8 mouse cellular contexts compared by ENCODE assay signal in genomic region chr14:20672990-20673389, GRCm38 (mm10). TPM values are rescaled to one million over a fixed set of nuclear protein-coding genes. Genes with fewer than 3 reads are reported as not detected.
DNase-seq lines count a peak whose midpoint lies in the region; ATAC-seq lines count a peak whose summit lies in the region.

No protein-coding gene starts in this region.

- H3K27me3 ChIP-seq in forebrain, embryonic 15.5 days: no peaks in the 10 kb centered on the region; the same call in 1 of the 2 replicates
- H3K27me3 ChIP-seq in liver, embryonic 11.5 days (replicated peaks; ENCODE audit: control insufficient read depth, insufficient read depth, low read length): 0 out of 2 replicates have a peak, but pooled peaks cover 3% of the 10 kb centered on the region

- H3K4me2 ChIP-seq in forebrain, embryonic 15.5 days (replicated peaks): peak overlapping the region; percentile 83; the same call in 1 of the 2 replicates
- peak overlapping the region; percentile 85 for H3K4me2 ChIP-seq in liver, embryonic 11.5 days

- H3K9me3 ChIP-seq in forebrain, embryonic 15.5 days: no peaks in the 10 kb centered on the region
- H3K9me3 ChIP-seq in liver, embryonic 11.5 days (ENCODE audit: control insufficient read depth, low read length): no peaks in the 10 kb centered on the region; the same call in 1 of the 2 replicates

- H3K9ac ChIP-seq in forebrain, embryonic 15.5 days (replicated peaks): no peak overlapping the region
- no peak overlapping the region for H3K9ac ChIP-seq in liver, embryonic 11.5 days (ENCODE audit: low read depth, low read length)

- peaks cover 20% of the 10 kb centered on the region for H3K4me1 ChIP-seq in forebrain, embryonic 15.5 days
- H3K4me1 ChIP-seq in liver, embryonic 11.5 days (replicated peaks; ENCODE audit: control insufficient read depth, insufficient read depth, low read length): peaks cover 7% of the 10 kb centered on the region

- no peak overlapping the region for H3K4me3 ChIP-seq in forebrain, embryonic 15.5 days
- no peak overlapping the region for H3K4me3 ChIP-seq in liver, embryonic 11.5 days (ENCODE audit: low read depth, low read length)

- WGBS in forebrain, embryonic 15.5 days: 92% methylated on average over 2 of the region's 2 CpGs
- 84% methylated on average over 2 of the region's 2 CpGs for WGBS in liver, embryonic 11.5 days

- no peak for ATAC-seq in forebrain, embryonic 15.5 days (replicated peaks)
- no peak for ATAC-seq in liver, embryonic 11.5 days (replicated peaks; ENCODE audit: low FRiP score)
- no peak for ATAC-seq in monocyte, adult 5-6 weeks (replicated peaks; ENCODE audit: insufficient number of reproducible peaks, low FRiP score, low TSS enrichment, poor library complexity, severe bottlenecking)

- DNase-seq in gastrocnemius, postnatal 10 days: peak; percentile 44
- no peak for DNase-seq in gastrocnemius, postnatal 25 days
- DNase-seq in 3134 (ENCODE audit: extremely low read depth, insufficient read length, low spot score): peak; percentile 37
- peak; percentile 79 for DNase-seq in NIH3T3 (ENCODE audit: low read depth)
- DNase-seq in liver, embryonic 11.5 days (ENCODE audit: low spot score): no peak
- peak; percentile 57 for DNase-seq in thymus, postnatal 0 days (ENCODE audit: low spot score)

- no peak overlapping the region for H3K27ac ChIP-seq in forebrain, embryonic 15.5 days (replicated peaks)
- peak overlapping the region; percentile 3; the same call in 1 of the 2 replicates for H3K27ac ChIP-seq in liver, embryonic 11.5 days (ENCODE audit: low read depth, low read length)

- peaks cover 20% of the 10 kb centered on the region for H3K36me3 ChIP-seq in forebrain, embryonic 15.5 days
- H3K36me3 ChIP-seq in liver, embryonic 11.5 days (ENCODE audit: control insufficient read depth, insufficient read depth, low read length): peaks cover 19% of the 10 kb centered on the region; the same call in 1 of the 2 replicates

RNA-seq across cellular contexts. Expression of gene Sec24c, which starts 1.1 kb away (rescaled TPM):
- total RNA-seq in gastrocnemius, postnatal 10 days (2021): 10 to 100 TPM; 60.5 to 72.0 TPM
- total RNA-seq in gastrocnemius, postnatal 25 days (2021): 10 to 100 TPM; 65.0 to 68.8 TPM
- polyA plus RNA-seq in forebrain, embryonic 15.5 days (2015; fragmentation: Nextera tagmentation; extraction: Ambion mirVana): 83.9 and 85.5 TPM in 2 replicates
- 85.5 and 99.0 TPM in 2 replicates for polyA plus RNA-seq in liver, embryonic 11.5 days (2014; fragmentation: Nextera tagmentation; extraction: Ambion mirVana)
- polyA plus RNA-seq in thymus, postnatal 0 days (2015; fragmentation: Nextera tagmentation; extraction: Ambion mirVana): 52.2 and 56.8 TPM in 2 replicates
- 156 to 200 TPM (median 191 TPM) in 3 replicates for total RNA-seq in monocyte, adult 5-6 weeks (2017)

RNA-seq across cellular contexts. Expression of gene Synpo2l, which starts 4.8 kb away (rescaled TPM):
- total RNA-seq in gastrocnemius, postnatal 10 days (2021): 100 to 1,000 TPM; 238 to 251 TPM
- total RNA-seq in gastrocnemius, postnatal 25 days (2021): 100 to 1,000 TPM; 135 to 192 TPM
- polyA plus RNA-seq in forebrain, embryonic 15.5 days (2015; fragmentation: Nextera tagmentation; extraction: Ambion mirVana): 0.11 and 0.17 TPM in 2 replicates
- 0.68 and 1.5 TPM in 2 replicates for polyA plus RNA-seq in liver, embryonic 11.5 days (2014; fragmentation: Nextera tagmentation; extraction: Ambion mirVana)
- polyA plus RNA-seq in thymus, postnatal 0 days (2015; fragmentation: Nextera tagmentation; extraction: Ambion mirVana): 0.22 and 0.30 TPM in 2 replicates
- not detected in 3 replicates for total RNA-seq in monocyte, adult 5-6 weeks (2017)

RNA-seq across cellular contexts. Expression of gene Myoz1, which starts 16.6 kb away (rescaled TPM):
- 1,000 to 10,000 TPM; 1,648 to 1,795 TPM for total RNA-seq in gastrocnemius, postnatal 10 days (2021)
- total RNA-seq in gastrocnemius, postnatal 25 days (2021): 1,000 to 10,000 TPM; 2,514 to 2,966 TPM
- polyA plus RNA-seq in forebrain, embryonic 15.5 days (2015; fragmentation: Nextera tagmentation; extraction: Ambion mirVana): not detected in 2 replicates
- 0.23 and 0.95 TPM in 2 replicates for polyA plus RNA-seq in liver, embryonic 11.5 days (2014; fragmentation: Nextera tagmentation; extraction: Ambion mirVana)
- 0.52 and 0.59 TPM in 2 replicates for polyA plus RNA-seq in thymus, postnatal 0 days (2015; fragmentation: Nextera tagmentation; extraction: Ambion mirVana)
- total RNA-seq in monocyte, adult 5-6 weeks (2017): 1.1 TPM in 1 of 3 replicates, not detected in the others

RNA-seq across cellular contexts. Expression of gene Fut11, which starts 21.8 kb away (rescaled TPM):
- 10 to 100 TPM in 1 of 2 experiments, 1 to 10 TPM in 1; 9.5 to 11.5 TPM for total RNA-seq in gastrocnemius, postnatal 10 days (2021)
- total RNA-seq in gastrocnemius, postnatal 25 days (2021): 1 to 10 TPM; 2.7 to 4.0 TPM
- 23.1 and 23.9 TPM in 2 replicates for polyA plus RNA-seq in forebrain, embryonic 15.5 days (2015; fragmentation: Nextera tagmentation; extraction: Ambion mirVana)
- 14.2 and 14.9 TPM in 2 replicates for polyA plus RNA-seq in liver, embryonic 11.5 days (2014; fragmentation: Nextera tagmentation; extraction: Ambion mirVana)
- 12.2 and 13.3 TPM in 2 replicates for polyA plus RNA-seq in thymus, postnatal 0 days (2015; fragmentation: Nextera tagmentation; extraction: Ambion mirVana)
- 5.0 to 9.7 TPM (median 8.2 TPM) in 3 replicates for total RNA-seq in monocyte, adult 5-6 weeks (2017)

RNA-seq across cellular contexts. Expression of gene Chchd1, which starts 29.8 kb away (rescaled TPM):
- total RNA-seq in gastrocnemius, postnatal 10 days (2021): 100 to 1,000 TPM; 100 to 112 TPM
- 100 to 1,000 TPM; 110 to 119 TPM for total RNA-seq in gastrocnemius, postnatal 25 days (2021)
- 213 TPM in 2 replicates for polyA plus RNA-seq in forebrain, embryonic 15.5 days (2015; fragmentation: Nextera tagmentation; extraction: Ambion mirVana)
- polyA plus RNA-seq in liver, embryonic 11.5 days (2014; fragmentation: Nextera tagmentation; extraction: Ambion mirVana): 247 and 250 TPM in 2 replicates
- polyA plus RNA-seq in thymus, postnatal 0 days (2015; fragmentation: Nextera tagmentation; extraction: Ambion mirVana): 235 and 256 TPM in 2 replicates
- total RNA-seq in monocyte, adult 5-6 weeks (2017): 61.2 to 77.6 TPM (median 74.5 TPM) in 3 replicates

Comparison
In these comparisons a context has a peak if more than half of its experiments do, and no peak if none do; other contexts are left out.
1. DNase-seq: peak in gastrocnemius, postnatal 10 days (single experiment), 3134 (single experiment), NIH3T3 (single experiment) and thymus, postnatal 0 days (single experiment); none in gastrocnemius, postnatal 25 days (single experiment) and liver, embryonic 11.5 days (single experiment).
2. RNA of gene Synpo2l, which starts 4.8 kb away (total RNA-seq): 238 to 251 TPM in gastrocnemius, postnatal 10 days and 135 to 192 TPM in gastrocnemius, postnatal 25 days; not detected in monocyte, adult 5-6 weeks; every median in the first group is over 100 times any median in the second.
3. RNA of gene Myoz1, which starts 16.6 kb away (total RNA-seq): 2,514 to 2,966 TPM in gastrocnemius, postnatal 25 days and 1,648 to 1,795 TPM in gastrocnemius, postnatal 10 days; 1.1 TPM in monocyte, adult 5-6 weeks; every median in the first group is over 100 times any median in the second.